Mouse (Mus musculus): ENCODE measurements around the gene Gm10521. TPM values are rescaled to one million over a fixed set of nuclear protein-coding genes. Genes with fewer than 3 reads are reported as not detected.
"Not testable (repeated sequence)": the region's sequence is repeated elsewhere in the genome, so short reads cannot be mapped to it uniquely, and the experiment has no call there.

Gene Gm10521
- not detected in 2 replicates for polyA plus RNA-seq (2014; fragmentation: Nextera tagmentation; extraction: Ambion mirVana)

- H3K27ac ChIP-seq (ENCODE audit: low read length); ATAC-seq (ENCODE audit: insufficient number of reproducible peaks, insufficient read depth, low FRiP score, low read depth); H3K4me2 ChIP-seq (replicated peaks; ENCODE audit: low read depth, low read length); H3K9ac ChIP-seq (replicated peaks; ENCODE audit: low read depth, low read length); H3K36me3 ChIP-seq (ENCODE audit: control insufficient read depth, insufficient read depth, low read length); H3K27me3 ChIP-seq (ENCODE audit: control insufficient read depth, insufficient read depth, low read length); H3K4me3 ChIP-seq (ENCODE audit: low read depth, low read length); H3K4me1 ChIP-seq (ENCODE audit: control insufficient read depth, insufficient read depth, low read length); H3K9me3 ChIP-seq (ENCODE audit: control insufficient read depth, low read depth, low read length): not testable (repeated sequence)
- 90% methylated on average over 5 of the region's 5 CpGs for WGBS
These were observed at the start of gene Gm10521 for GRCm38 (mm10) chr1:171895364-171895763. Gene Gm10521, plus strand, starts transcription at chr1:171895664.

- Histone ChIP-seq H3K4me3 (ENCODE audit: low read depth, low read length) (no peak overlapping the region), H3K27me3 (ENCODE audit: control insufficient read depth, insufficient read depth, low read length) (no peaks in the 10 kb centered on the region), H3K4me1 (ENCODE audit: control insufficient read depth, insufficient read depth, low read length) (no peaks in the 10 kb centered on the region), H3K9ac (replicated peaks; ENCODE audit: low read depth, low read length) (no peak overlapping the region), H3K27ac (ENCODE audit: low read length) (no peak overlapping the region), H3K36me3 (ENCODE audit: control insufficient read depth, insufficient read depth, low read length) (no peaks in the 10 kb centered on the region), H3K9me3 (ENCODE audit: control insufficient read depth, low read depth, low read length) (no peaks in the 10 kb centered on the region), H3K4me2 (replicated peaks; ENCODE audit: low read depth, low read length) (no peak overlapping the region)
- no peak for ATAC-seq (ENCODE audit: insufficient number of reproducible peaks, insufficient read depth, low FRiP score, low read depth)
These were observed 47.3 kb upstream of the Gm10521 start for GRCm38 (mm10) chr1:171848201-171848600.

GRCm38 (mm10) chr1:171848757-171849156 is 46.7 kb upstream of the Gm10521 start:
- WGBS, result 78% methylated on average over 4 of the region's 4 CpGs
- H3K36me3 ChIP-seq (ENCODE audit: control insufficient read depth, insufficient read depth, low read length), result no peaks in the 10 kb centered on the region

GRCm38 (mm10) chr1:171849454-171849853 is 46.0 kb upstream of the Gm10521 start:
- Histone ChIP-seq H3K4me3 (ENCODE audit: low read depth, low read length) (no peak overlapping the region), H3K4me1 (ENCODE audit: control insufficient read depth, insufficient read depth, low read length) (no peaks in the 10 kb centered on the region), H3K36me3 (ENCODE audit: control insufficient read depth, insufficient read depth, low read length) (no peaks in the 10 kb centered on the region), H3K9me3 (ENCODE audit: control insufficient read depth, low read depth, low read length) (no peaks in the 10 kb centered on the region), H3K27ac (ENCODE audit: low read length) (no peak overlapping the region), H3K9ac (replicated peaks; ENCODE audit: low read depth, low read length) (no peak overlapping the region), H3K27me3 (ENCODE audit: control insufficient read depth, insufficient read depth, low read length) (no peaks in the 10 kb centered on the region), H3K4me2 (replicated peaks; ENCODE audit: low read depth, low read length) (no peak overlapping the region)
- WGBS, result 83% methylated on average over 5 of the region's 5 CpGs
- no peak for ATAC-seq (ENCODE audit: insufficient number of reproducible peaks, insufficient read depth, low FRiP score, low read depth)

More at GRCm38 (mm10) chr1:171848757-171849156, 46.7 kb upstream of the Gm10521 start:
- H3K9ac ChIP-seq (replicated peaks; ENCODE audit: low read depth, low read length), result no peak overlapping the region
- ATAC-seq (ENCODE audit: insufficient number of reproducible peaks, insufficient read depth, low FRiP score, low read depth), result no peak
- H3K4me1 ChIP-seq (ENCODE audit: control insufficient read depth, insufficient read depth, low read length), result no peaks in the 10 kb centered on the region
- H3K4me3 ChIP-seq (ENCODE audit: low read depth, low read length), result no peak overlapping the region
- H3K9me3 ChIP-seq (ENCODE audit: control insufficient read depth, low read depth, low read length), result no peaks in the 10 kb centered on the region
- H3K4me2 ChIP-seq (replicated peaks; ENCODE audit: low read depth, low read length), result no peak overlapping the region
- no peaks in the 10 kb centered on the region for H3K27me3 ChIP-seq (ENCODE audit: control insufficient read depth, insufficient read depth, low read length)
- H3K27ac ChIP-seq (ENCODE audit: low read length), result no peak overlapping the region

GRCm38 (mm10) chr1:171865467-171865866 is 30.0 kb upstream of the Gm10521 start:
- Histone ChIP-seq H3K36me3 (ENCODE audit: control insufficient read depth, insufficient read depth, low read length) (no peaks in the 10 kb centered on the region), H3K27me3 (ENCODE audit: control insufficient read depth, insufficient read depth, low read length) (no peaks in the 10 kb centered on the region), H3K4me3 (ENCODE audit: low read depth, low read length) (no peak overlapping the region), H3K9me3 (ENCODE audit: control insufficient read depth, low read depth, low read length) (no peaks in the 10 kb centered on the region), H3K4me1 (ENCODE audit: control insufficient read depth, insufficient read depth, low read length) (no peaks in the 10 kb centered on the region), H3K4me2 (replicated peaks; ENCODE audit: low read depth, low read length) (no peak overlapping the region), H3K9ac (replicated peaks; ENCODE audit: low read depth, low read length) (no peak overlapping the region), H3K27ac (ENCODE audit: low read length) (no peak overlapping the region)
- WGBS, result 74% methylated on average over 4 of the region's 4 CpGs
- ATAC-seq (ENCODE audit: insufficient number of reproducible peaks, insufficient read depth, low FRiP score, low read depth), result no peak

- Histone ChIP-seq H3K4me1 (ENCODE audit: control insufficient read depth, insufficient read depth, low read length) (no peaks in the 10 kb centered on the region), H3K4me2 (replicated peaks; ENCODE audit: low read depth, low read length) (no peak overlapping the region), H3K9me3 (ENCODE audit: control insufficient read depth, low read depth, low read length) (no peaks in the 10 kb centered on the region), H3K4me3 (ENCODE audit: low read depth, low read length) (no peak overlapping the region), H3K36me3 (ENCODE audit: control insufficient read depth, insufficient read depth, low read length) (no peaks in the 10 kb centered on the region), H3K27me3 (ENCODE audit: control insufficient read depth, insufficient read depth, low read length) (no peaks in the 10 kb centered on the region), H3K27ac (ENCODE audit: low read length) (no peak overlapping the region), H3K9ac (replicated peaks; ENCODE audit: low read depth, low read length) (no peak overlapping the region)
- no peak for ATAC-seq (ENCODE audit: insufficient number of reproducible peaks, insufficient read depth, low FRiP score, low read depth)
- 91% methylated on average over 1 of the region's 1 CpGs for WGBS
These were observed 8.5 kb upstream of the Gm10521 start for GRCm38 (mm10) chr1:171886989-171887388.

GRCm38 (mm10) chr1:171904011-171904410 is 8.5 kb downstream of the Gm10521 start:
- no peak for ATAC-seq (ENCODE audit: insufficient number of reproducible peaks, insufficient read depth, low FRiP score, low read depth)
- Histone ChIP-seq H3K4me1 (ENCODE audit: control insufficient read depth, insufficient read depth, low read length) (no peaks in the 10 kb centered on the region), H3K36me3 (ENCODE audit: control insufficient read depth, insufficient read depth, low read length) (no peaks in the 10 kb centered on the region), H3K9me3 (ENCODE audit: control insufficient read depth, low read depth, low read length) (no peaks in the 10 kb centered on the region), H3K4me3 (ENCODE audit: low read depth, low read length) (no peak overlapping the region), H3K9ac (replicated peaks; ENCODE audit: low read depth, low read length) (no peak overlapping the region), H3K4me2 (replicated peaks; ENCODE audit: low read depth, low read length) (no peak overlapping the region), H3K27me3 (ENCODE audit: control insufficient read depth, insufficient read depth, low read length) (no peaks in the 10 kb centered on the region), H3K27ac (ENCODE audit: low read length) (no peak overlapping the region)
- 90% methylated on average over 1 of the region's 1 CpGs for WGBS

- ATAC-seq (ENCODE audit: insufficient number of reproducible peaks, insufficient read depth, low FRiP score, low read depth), result no peak
- no peak overlapping the region for H3K4me2 ChIP-seq (replicated peaks; ENCODE audit: low read depth, low read length)
- H3K27ac ChIP-seq (ENCODE audit: low read length), result no peak overlapping the region
- no peak overlapping the region for H3K4me3 ChIP-seq (ENCODE audit: low read depth, low read length)
- WGBS, result 81% methylated on average over 13 of the region's 13 CpGs
- no peaks in the 10 kb centered on the region for H3K27me3 ChIP-seq (ENCODE audit: control insufficient read depth, insufficient read depth, low read length)
- no peak overlapping the region for H3K9ac ChIP-seq (replicated peaks; ENCODE audit: low read depth, low read length)
- H3K36me3 ChIP-seq (ENCODE audit: control insufficient read depth, insufficient read depth, low read length), result no peaks in the 10 kb centered on the region
- H3K4me1 ChIP-seq (ENCODE audit: control insufficient read depth, insufficient read depth, low read length), result no peaks in the 10 kb centered on the region
- H3K9me3 ChIP-seq (ENCODE audit: control insufficient read depth, low read depth, low read length), result no peaks in the 10 kb centered on the region
These were observed 20.4 kb downstream of the Gm10521 start for GRCm38 (mm10) chr1:171915638-171916458.

Data from stomach, embryonic 14.5 days (tissue).